Mouse (Mus musculus) c-Kit-positive CD71-positive TER-119-negative erythroid progenitor cells, embryonic 14.5 days (primary cell): Measurements from ENCODE around the gene Gm4175.
"Not testable (repeated sequence)": the region's sequence is repeated elsewhere in the genome, so short reads cannot be mapped to it uniquely, and the experiment has no call there.

Source experiments
- DNase-seq: peaks from one replicate; pipeline ENCODE4 v3.0.0-alpha.2; 2013; ENCODE audit warnings: low read depth

The Gm4175 gene

GRCm38 (mm10) chr7:21761375-21761774 lies at the start of gene Gm4175:
Gene Gm4175, minus strand, starts transcription at chr7:21761475.
- DNase-seq: not testable (repeated sequence)

DNA sequence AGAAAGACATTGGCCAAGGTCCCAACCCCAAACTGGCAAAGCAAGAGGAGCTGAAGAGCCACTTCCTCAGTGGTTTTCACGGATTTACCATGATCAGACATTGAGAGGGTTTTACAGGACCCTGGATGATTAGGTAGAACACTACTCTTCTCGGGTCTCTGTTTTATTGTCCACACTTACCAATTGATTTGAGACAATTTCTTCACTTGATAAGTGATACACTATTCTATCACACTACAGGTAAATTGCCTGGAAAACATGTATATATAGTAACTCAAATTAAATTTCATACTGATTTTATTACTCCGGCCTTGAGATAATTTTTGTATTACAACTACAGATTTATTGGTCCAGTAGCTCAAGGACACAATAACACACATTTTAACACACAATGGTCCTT lies 35.4 kb upstream of the Gm4175 start, which contains the start of gene Gm4177:
Gene Gm4177, minus strand, starts transcription at position 101 of the 400 bp plus-strand sequence.
- not testable (repeated sequence) for DNase-seq
